Mouse (Mus musculus) layer of hippocampus, adult 9-11 months (tissue): ENCODE results near the gene Dusp28.

Source experiments
- DNase-seq: peaks from one replicate; pipeline ENCODE4 v3.0.0; 2022

Gene Dusp28

DNA sequence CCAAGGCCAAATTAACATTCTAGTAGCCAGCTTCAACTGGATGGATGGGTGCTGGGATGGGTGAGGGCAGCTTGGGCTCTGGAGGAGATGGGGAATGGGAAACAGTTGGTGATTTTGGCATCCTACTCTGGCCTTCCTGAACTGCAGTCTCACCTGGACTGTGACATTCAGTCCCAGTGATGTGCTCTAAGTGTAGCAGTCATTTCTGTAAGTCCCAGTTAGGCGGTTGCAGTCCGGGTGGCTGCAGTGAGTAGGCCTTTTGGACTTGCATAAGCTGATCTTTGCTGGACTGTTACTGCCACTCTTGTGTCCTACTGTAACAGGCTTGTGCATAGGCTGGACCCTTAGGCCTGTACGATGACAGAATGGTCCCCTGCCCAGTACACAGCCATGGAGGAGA lies 41.2 kb downstream of the Dusp28 start:
- no peak for DNase-seq

DNA sequence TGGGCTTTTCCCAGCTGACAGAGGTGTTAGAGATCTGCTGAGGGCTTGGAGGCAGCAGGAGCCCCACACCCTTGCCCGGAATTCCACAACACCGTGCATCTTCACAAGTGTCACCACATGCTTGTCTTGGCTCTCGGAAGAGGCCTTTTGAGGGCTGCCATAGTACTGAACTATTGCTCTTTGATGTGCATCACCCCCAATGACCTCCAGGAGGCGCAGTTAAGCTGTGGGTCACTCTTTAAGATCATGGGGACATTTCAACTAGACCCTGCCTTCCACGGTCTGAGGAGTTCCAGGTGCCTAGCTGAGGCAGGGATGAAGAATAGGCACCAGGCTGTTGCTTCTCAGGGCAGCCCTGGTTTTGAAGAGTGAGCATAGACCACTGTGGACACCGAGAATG lies 42.6 kb downstream of the Dusp28 start:
- DNase-seq = peak; percentile 1

DNA sequence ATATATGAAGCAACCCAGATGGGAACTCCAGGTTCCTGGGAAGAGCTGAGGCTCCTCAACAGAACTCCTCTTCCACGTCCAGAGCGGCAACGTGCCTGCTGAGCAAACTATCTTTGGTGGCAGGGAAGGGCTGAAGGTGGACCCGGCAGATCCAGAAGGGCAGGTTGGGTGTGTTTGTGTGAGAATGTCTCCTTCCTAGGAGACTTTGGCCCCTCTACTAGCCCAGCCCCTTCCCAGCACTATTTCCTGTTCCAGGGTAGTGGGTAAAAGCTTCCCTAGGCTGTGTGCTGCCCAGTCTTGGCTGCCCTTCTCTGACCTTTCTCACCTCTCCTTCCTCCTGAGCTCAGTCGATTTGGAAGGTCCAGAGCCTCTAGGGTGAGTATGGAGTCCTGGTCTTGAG lies 43.8 kb downstream of the Dusp28 start, which contains the start of gene Gpr35:
Gene Gpr35, plus strand, starts transcription at position 259 of the 400 bp plus-strand sequence.
- no peak for DNase-seq

GRCm38 (mm10) chr1:92953641-92954040 lies 46.9 kb downstream of the Dusp28 start:
- no peak for DNase-seq

GRCm38 (mm10) chr1:92956571-92957335 lies 50.0 kb downstream of the Dusp28 start:
- DNase-seq = peak; percentile 47
